Mouse (Mus musculus): ENCODE results near the gene Man2a1.
A peak's percentile ranks its signal among the peaks of the same experiment; 100 is the strongest.

The Man2a1 gene

DNA sequence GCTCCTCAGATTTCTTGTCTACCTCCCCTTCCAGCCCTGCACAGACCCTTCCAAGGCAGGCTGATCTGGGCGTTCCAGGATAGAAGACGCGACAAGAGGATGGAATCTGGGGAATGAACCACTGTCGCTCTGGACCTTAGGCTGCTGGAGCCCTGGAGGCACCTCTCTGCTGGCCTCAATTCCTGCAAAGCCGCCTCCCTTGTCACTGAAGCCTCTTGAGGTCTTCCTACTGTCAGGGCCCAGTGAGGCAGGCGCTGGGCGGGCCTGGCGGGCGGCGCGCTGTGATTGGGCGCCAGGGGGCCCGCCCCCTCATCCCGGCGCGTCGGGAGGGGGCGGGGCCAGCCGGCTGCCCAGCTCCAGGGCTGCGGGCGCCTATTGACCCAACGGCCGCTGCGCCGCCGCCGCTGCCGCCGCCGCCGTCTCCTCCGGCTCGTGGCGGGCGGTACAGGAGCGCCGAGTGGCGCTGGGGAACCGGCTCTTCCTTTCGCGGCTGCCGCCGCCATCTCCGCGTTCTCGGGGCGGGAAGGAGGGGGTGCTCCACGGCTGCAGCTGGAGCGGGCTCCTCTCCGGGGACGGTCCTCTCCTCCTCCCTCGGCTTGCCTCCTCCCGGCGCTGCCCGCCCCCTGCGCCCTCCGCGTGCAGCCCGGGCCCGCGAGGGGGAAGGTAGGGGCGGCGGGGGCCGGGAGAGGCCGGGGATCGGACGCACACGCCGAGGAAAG, at the start of gene Man2a1:
TSS of gene Man2a1 (plus strand) at position 365 of the 719 bp plus-strand sequence.
- DNase-seq (ENCODE audit: low spot score), result peak; percentile 82

DNA sequence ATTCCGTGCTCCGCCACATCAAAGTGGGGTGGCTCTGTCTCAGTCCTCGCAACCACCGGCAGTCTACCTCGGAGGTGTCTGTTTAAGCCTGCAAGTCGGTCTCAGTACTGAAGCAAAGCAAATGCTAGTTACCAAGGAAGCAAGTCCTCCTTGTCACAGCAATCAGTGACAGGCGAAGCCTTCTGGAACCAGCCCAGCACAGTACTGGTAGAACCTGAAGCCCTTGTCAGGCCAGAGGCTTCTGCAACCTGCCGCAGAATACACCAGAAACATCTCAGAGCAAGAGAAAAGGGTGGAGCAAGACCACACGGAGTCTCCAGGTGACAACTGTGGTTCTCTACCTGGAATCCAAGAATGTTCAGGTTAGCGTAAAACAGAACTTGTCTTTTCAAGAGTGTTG, 47.2 kb upstream of the Man2a1 start:
- DNase-seq (ENCODE audit: low spot score), result no peak

DNA sequence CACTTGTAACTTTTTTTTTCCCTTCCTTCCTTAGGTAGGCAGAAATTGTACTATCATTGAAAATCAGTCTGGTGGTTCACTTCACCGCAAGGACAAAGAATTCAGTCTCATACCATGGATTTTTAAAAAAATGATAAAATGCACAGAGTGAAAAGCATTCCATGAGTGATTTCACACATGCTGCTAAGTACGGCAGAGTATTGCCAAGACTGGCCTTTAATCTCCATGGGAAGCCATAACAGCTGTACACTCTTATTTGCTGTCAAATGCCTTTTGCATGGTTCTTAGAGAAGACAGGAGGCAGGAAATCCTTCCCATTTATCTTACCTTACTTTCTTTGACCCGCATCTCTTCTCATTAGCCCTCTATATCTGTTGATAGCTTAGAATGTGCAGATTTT, 45.6 kb upstream of the Man2a1 start:
- DNase-seq (ENCODE audit: low spot score), result no peak

DNA sequence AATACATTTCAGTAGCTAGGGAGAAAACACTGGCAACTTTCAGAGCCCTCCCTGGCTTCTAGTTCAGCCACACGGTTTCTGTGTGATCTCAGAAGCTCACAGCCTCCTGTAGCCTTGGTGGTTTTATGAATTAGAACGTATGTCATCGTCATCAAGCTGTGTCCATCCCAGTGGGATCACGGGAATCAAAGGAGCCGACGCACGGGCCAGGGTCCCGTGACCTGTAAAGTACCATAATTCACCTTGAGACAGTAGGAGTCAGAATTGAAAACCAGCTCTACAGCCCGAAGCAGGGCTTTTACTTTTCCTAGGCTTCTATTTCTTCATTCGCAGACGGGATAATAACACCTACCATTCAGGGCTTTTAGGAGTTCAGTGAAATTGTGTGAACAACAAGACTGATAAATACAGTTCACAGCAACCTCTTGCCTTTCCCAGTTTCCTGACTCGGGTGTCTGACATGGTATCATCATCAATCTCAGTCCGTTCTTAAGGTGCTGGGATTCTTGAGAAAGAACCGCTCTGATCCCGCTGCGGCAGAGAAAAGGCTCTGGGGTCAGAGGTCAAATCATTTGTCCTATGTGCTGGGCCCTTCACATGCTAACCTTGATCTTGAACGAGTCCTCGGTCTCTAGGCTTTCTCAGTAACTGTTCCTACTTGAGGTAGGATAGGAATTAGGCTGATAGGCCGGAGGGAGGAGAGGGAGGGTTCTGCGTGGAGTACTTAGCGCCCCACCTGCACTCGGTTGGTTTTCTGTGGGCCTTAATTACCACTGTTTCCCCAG, 43.7 kb upstream of the Man2a1 start:
- no peak for DNase-seq (ENCODE audit: low spot score)

DNA sequence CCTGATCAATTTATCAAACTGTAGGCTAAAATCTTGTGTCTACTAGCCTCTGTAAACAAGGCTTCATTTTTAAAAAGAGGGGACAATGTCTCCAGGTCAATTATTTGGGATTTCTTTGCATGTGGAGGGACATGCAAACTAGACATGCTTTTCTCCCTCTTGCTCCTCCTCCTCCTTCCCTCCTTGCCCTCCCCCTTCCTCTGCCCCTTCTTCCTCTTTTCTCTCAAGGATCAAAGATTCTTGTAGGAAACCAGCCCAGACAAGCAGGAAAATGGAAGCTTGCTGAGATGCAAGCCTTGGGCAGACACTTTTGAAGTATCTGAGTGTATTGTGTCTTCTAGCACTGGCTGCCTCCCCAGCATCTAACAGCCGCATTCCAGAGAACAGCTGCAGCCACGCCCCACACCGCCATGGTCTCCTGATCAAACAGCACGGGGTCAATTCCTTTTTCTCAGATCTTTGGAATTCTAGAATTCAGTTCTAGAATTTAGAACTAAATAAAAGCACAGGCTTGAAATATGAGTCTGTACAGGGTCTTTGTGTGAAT, 41.5 kb upstream of the Man2a1 start:
- DNase-seq (ENCODE audit: low spot score), result no peak

DNA sequence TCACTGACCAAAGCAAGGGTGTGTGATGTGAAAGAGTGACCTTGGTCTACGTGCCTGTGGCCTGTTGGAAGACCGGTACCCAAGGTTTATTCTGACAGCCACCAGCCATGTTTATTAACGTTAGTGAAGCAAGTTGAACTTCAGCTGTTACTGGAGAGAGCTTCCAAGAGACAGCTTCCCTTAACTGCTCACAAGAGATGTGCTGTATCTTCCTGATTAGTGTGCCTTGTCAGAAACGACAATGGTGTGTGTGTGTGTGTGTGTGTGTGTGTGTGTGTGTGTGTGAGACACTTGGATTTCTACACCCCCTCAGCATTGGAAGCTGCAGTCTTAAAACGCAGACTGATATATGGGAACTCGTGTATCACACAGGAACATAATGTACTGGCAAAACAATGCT, 34.1 kb upstream of the Man2a1 start:
- DNase-seq (ENCODE audit: low spot score), result no peak

DNA sequence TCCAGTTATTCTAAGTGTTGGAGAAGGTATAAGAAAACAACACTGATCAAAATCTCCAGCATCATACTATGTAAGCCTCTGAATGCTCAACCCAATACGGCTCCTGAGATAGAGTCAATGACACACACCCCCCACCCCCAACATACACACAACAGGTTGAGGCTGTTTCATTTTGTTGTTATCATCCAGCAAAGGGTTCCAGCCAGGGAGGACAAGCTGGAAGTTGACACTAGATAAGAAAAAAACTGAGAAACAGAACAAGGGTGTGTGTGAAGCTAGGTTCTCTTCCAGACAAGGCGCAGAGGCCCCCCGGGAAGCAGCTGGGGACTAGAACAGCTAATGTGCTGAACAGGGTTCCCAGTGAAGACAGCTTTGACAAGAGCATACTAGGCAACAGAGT, 33.0 kb upstream of the Man2a1 start:
- DNase-seq (ENCODE audit: low spot score), result no peak

DNA sequence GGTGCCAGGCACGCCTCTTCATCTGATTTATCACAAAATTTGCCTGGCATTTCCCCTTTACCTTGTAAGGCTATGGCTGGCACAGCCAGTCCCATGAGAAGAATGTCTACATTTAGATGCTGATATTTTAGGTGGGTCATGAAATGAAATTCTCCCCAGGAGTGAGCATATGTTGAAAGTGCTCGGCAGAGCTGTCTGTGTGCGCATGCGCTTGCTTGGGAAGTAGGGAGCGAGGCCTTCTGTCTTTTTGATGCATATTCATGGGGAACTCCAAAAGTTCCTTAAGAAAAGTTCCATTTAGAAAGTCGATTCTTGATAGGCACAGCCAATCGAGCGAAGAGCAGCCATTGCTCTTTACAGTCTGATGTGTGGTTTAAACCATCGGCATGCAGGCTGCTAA, 26.6 kb upstream of the Man2a1 start:
- no peak for DNase-seq (ENCODE audit: low spot score)

DNA sequence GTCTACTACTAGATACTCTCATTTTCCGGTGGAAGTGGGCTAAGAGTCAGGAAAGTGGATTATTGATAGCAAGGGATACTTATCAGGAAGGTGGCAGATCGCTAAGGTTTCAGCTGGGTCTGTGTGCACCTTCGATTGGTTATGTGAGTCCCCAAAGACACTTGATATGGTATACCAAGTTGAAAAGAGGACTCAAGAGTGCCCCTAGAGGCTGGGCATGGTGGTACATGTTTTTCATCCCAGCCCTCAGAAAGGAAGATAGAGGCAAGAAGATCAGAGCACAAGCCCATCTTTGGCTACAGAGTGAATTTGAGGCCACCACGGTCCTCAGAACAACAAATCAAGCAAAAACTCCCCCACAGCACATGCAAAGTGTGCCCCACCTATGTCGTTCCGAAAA, 25.3 kb upstream of the Man2a1 start:
- DNase-seq (ENCODE audit: low spot score), result no peak

DNA sequence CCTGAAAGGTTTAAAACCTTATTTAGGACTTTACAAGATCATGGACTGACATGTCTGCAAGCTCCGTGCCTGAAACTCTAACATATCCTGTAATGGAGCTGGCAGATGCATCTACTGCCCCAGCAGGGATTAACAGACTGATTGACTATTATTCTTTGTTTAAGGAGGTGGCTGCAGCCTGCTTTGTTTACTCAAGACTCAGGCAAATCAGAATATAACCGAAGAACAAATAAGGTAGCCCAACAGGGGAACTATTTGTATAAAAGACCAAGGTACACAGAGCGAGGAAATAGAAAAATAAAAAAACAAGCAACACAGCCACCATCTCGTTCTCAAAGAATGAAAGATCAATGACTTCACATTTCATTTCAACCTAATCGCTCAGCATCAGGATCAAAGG, 23.1 kb upstream of the Man2a1 start:
- DNase-seq (ENCODE audit: low spot score), result no peak

DNA sequence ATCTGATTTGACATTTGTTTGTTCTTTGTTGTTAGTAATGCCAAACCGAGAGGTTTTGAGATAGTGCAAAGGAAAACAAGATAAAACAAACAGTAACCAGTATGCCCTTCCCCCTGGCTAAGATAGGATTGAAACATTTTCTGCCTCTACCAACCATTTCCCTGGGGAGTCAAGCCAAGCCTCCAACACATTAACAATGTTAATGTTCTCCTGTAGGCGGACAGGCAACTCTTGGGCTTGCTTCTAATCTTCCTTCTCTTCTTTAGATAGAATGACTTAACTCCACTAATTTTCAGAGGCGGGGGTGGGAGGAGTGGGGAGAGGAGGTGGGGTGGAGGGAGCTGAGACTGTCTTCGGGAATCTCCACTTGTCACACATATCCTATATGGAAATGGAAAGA, 22.2 kb upstream of the Man2a1 start:
- no peak for DNase-seq (ENCODE audit: low spot score)

DNA sequence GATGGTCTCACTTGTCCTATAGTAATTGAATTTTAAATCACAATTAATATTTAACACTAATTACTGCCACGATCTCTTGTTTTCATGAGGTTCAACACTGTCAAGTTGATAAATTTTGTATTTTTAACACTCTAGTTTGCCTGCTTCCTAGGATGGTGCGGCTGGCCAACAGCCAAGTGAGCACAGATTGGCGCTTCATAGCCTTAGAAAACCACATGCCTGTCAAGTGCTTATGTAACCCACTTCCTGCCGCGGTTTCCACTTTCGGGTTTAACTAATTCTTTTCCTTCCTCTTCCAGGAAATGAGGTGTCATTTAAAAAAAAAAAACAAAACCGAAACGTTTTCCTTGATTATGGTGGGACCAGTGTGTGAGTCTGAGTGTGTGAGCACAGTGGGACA, 20.8 kb upstream of the Man2a1 start:
- no peak for DNase-seq (ENCODE audit: low spot score)

DNA sequence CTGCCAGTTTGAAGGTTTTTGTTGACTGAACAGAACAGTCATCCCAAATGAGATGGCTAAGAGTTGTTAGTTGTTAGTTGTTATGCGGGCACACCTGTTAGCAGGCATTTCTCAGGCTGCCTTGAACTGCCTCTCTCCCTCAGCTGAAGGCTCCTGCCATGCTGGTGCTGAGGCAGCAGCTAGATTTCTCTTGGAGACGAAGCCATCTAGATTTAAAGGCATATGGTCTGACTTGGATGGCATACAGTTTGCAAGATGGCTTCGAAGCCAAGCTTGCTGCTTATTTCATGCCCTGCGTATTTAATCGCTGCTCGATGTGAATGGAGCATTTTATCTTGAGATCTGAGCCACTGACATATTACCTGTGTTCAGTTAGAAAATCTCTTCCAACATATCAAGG, 19.4 kb upstream of the Man2a1 start:
- DNase-seq (ENCODE audit: low spot score), result no peak

DNA sequence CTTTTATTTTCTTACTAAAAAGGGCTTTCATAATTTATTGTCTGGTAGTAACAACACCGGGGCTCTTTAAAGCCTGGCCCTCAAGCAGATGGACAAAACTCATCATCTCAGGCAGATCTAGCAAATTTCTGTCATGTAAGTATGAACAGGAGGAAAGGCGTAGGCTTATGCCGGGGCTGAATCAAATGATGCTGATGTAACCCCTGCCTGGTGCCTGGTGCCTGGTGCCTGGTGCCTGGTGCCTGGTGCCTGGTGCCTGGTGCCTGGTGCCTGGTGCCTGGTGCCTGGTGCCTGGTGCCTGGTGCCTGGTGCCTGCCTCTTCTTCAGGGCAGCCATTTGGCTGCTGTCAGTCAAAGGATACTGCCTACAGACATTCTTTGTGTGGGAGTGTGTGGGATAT, 18.6 kb upstream of the Man2a1 start:
- no peak for DNase-seq (ENCODE audit: low spot score)

DNA sequence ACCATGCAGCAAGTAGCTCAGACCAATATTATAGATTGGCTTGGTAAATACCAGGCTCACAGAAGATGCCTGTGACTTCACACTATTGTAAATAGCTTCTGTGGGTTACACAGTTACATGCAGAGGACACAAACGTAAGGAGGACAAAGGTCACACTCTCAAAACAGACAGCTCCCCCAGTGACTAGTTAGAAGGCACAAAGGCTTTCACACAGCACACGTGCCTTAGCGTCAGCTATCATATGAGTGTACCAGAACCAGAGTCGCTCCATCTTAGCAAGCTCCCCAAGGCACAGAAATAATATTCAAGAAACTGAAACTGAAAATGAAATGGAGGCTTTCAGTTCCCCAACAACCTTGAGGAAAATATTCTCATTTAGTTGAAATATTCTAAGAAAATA, 10.1 kb upstream of the Man2a1 start:
- DNase-seq (ENCODE audit: low spot score), result no peak

DNA sequence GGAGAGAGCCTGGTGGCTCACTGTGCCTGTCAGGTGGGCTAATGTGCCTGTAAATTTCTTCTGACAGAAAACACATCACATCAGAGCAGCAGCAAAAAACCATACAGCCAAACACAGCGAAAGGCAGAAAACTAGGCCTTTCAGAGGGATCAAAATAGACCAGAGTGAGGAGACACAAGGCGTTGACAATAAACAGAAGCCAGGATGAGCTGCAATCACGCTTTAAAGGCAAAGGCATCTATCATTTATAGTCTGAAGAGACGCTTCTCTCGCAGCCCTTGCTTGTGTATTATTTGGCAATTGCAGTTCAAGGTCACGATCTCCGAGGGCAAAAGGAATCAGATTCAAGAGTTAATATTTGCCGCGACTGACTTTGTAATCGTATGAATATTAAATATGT, 9.2 kb upstream of the Man2a1 start:
- no peak for DNase-seq (ENCODE audit: low spot score)

DNA sequence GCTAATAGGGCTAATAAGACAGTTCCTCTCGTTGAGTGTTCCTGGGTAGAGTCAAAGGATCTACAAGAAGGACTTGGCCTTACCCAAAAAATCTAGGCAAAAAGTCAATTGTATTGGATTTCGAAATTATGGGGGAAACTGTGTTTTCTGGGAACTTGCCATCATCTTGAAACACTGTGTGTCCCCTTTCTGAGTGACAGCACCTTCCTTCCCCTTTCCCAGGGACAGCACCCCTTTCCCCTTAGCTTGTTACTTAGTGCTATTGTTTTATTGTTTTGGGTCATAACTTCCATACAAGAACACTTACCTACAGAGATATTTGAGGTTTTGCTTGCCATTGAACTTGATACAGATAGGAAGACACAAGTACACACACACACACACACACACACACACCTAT, 8.2 kb upstream of the Man2a1 start:
- no peak for DNase-seq (ENCODE audit: low spot score)

DNA sequence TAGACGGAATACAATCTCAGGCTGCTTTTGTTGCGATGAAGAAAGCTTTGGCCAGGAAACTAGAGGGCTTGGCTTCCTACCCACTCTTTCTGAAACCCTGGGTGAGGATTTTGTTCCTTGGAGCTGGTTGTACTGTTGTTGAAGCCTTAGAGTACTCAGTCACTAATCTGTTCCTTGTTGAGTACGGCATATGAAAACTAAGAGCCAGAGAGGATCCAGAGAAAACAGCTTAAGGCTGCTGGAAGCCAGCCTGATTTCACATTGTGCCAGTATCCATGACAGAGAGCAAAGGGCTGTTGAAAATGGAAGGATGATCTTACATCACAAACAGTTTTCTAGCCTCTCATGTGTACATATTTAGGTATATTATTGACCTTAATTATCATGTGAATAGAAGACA, 7.7 kb upstream of the Man2a1 start:
- DNase-seq (ENCODE audit: low spot score), result no peak

DNA sequence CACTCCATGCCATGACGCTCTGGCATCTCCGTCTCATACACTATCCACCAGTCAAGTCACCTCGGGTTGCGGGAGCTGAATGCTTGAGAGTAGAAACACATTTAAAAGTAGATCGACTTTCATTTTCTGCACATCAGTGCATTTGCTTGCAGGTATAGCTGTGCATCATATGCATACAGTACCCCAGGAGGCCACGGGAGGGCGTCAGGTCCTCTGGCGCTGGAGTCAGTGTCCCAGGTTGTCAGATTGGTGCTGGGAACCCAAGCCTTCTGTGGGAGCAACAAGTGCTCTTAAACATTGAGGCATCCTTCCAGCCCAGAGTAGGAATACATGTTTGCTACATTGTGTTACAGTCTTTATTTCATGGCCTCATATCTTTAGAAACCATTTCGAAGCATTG, 2.8 kb upstream of the Man2a1 start:
- DNase-seq (ENCODE audit: low spot score), result no peak

DNA sequence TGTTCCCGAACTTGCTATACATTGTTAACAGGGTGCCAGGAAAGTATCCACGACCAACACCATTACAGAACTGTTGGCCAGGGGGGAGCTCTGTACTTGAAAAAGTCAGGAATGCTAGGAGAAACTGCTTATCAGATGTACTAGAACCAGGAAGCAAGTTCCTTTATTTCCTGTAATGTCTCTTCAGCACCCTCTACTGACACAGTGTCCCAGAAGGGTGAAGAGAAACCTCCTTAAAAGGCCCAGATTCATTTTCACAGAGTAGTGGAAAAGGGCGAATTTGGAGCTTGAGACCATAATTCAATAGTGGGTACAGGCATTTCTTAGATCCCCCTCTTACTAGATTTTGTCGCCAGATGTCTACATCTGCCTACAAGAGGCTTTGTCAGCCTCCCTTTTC, 620 bp upstream of the Man2a1 start:
- peak; percentile 66 for DNase-seq (ENCODE audit: low spot score)

DNA sequence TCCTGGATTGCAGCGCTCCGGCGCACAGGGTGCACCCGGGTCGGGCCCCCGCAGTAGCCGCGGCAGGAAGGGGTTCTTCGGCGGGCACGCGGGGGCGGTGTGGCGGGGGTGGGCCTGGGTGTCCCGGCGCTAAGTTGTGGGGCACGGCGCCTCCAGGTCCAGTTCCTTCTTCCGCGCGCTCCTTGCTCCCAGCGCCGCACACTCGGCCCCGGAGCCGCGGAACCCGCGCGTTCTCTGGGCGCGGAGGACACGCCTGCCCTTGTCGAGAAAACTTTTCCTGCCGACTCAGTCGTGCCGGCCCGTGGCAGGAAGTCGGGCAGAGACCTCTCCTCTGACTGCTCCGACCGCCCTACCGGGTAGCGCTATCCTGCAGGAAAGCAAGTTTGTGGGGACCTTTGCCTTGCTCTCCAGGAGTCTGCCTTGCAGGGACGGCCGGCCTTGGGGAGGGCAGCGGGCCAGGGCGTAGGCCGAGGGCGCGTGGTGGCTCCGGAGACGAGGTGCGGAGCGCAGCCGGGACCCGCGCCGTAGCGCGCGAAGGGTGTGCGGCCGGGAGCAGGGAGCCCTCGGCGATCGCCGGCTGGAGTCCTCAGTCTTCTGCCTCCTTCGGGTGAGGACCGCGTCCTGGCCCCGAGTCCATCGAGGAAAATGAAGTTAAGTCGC, 685 bp downstream of the Man2a1 start:
- DNase-seq (ENCODE audit: low spot score), result no peak

DNA sequence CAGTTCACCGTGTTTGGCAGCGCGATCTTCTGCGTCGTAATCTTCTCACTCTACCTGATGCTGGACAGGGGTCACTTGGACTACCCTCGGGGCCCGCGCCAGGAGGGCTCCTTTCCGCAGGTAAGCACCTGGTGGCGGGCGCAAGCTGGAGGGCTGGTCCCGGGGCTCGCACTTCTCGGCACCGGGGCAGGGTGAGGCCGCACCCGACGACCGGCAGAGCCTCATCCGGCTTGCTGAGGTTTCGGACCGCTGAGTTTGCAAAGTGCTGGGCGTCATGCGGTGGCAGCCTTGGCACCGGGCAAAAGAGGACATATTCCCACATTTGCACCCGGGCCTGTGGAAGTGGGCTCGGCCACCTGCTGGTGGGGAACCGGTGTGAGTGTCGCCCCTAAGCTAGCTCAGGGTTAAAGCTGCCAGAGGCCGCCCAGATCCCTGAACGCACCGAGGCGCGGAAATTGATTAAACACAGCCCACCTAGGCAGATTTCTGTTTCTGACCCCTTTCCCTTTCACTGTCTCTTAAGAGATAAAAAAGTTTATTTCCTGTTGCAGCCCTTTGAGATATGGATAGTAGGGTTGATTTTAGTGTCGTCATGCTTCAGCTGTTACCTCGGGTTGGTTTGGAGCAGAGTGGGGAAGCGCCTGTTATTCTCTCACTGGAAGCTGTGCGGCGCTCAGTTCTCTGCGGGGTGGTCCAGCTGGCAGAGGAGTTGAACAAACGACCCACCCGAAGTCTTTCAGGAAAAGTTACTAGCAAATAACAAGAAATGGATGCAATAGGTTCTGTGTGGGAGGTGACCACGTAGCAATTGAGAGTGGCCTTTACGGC, 1.4 kb downstream of the Man2a1 start:
- no peak for DNase-seq (ENCODE audit: low spot score)

Measured in left cerebral cortex, adult 11 months (tissue).